In genomic region chr12:113042543-113042942, GRCm38 (mm10) we compare ENCODE assay signal across 16 mouse cellular contexts. TPM values are rescaled to one million over a fixed set of nuclear protein-coding genes. Genes with fewer than 3 reads are reported as not detected.
DNase-seq lines count a peak whose midpoint lies in the region; ATAC-seq and TF ChIP-seq lines count a peak whose summit lies in the region.
"Had no signal": no experiment of that assay in that cellular context is flagged by ENCODE, and none has a peak within 500 bp of the region (broad histone marks: within the 10 kb centered on the region; RNA-seq: fewer than 3 reads in every experiment).

No protein-coding gene starts in this region.

- 84% methylated on average over 2 of the region's 2 CpGs for WGBS in hindbrain, postnatal 0 days
- 95% methylated on average over 2 of the region's 2 CpGs for WGBS in hindbrain, embryonic 12.5 days
- WGBS in liver, postnatal 0 days (ENCODE audit: insufficient replicate concordance), result 54% methylated on average over 2 of the region's 2 CpGs
- 89% methylated on average over 2 of the region's 2 CpGs for WGBS in kidney, adult 2 months

- no peaks in the 10 kb centered on the region for H3K36me3 ChIP-seq in hindbrain, postnatal 0 days (ENCODE audit: insufficient read depth, low read length)
- H3K36me3 ChIP-seq in hindbrain, embryonic 12.5 days, result peaks cover 24% of the 10 kb centered on the region
- peaks cover 8% of the 10 kb centered on the region for H3K36me3 ChIP-seq in liver, postnatal 0 days (replicated peaks; ENCODE audit: insufficient read depth, low read length)
- H3K36me3 ChIP-seq in kidney, adult 2 months (ENCODE audit: control insufficient read depth, insufficient read depth, low read length), result no peaks in the 10 kb centered on the region

- H3K4me3 ChIP-seq in hindbrain, postnatal 0 days (ENCODE audit: low read length), result no peak overlapping the region
- H3K4me3 ChIP-seq in hindbrain, embryonic 12.5 days, result no peak overlapping the region
- H3K4me3 ChIP-seq in liver, postnatal 0 days (ENCODE audit: low read depth, low read length), result no peak overlapping the region
- H3K4me3 ChIP-seq in kidney, adult 2 months (ENCODE audit: insufficient read depth, low read depth, low read length), result no peak overlapping the region
- H3K4me3 ChIP-seq: heart, embryonic 15.5 days; hindbrain, embryonic 13.5 days had no signal

- 0 out of 2 replicates have a peak overlapping the region, but pooled peaks have one; percentile 15 for H3K27ac ChIP-seq in hindbrain, postnatal 0 days
- no peak overlapping the region for H3K27ac ChIP-seq in hindbrain, embryonic 12.5 days
- H3K27ac ChIP-seq in liver, postnatal 0 days (ENCODE audit: low read depth), result peak overlapping the region; percentile 55
- no peak overlapping the region for H3K27ac ChIP-seq in kidney, adult 2 months (ENCODE audit: insufficient read depth, low read depth, low read length)
- H3K27ac ChIP-seq: heart, embryonic 15.5 days had no signal

- H3K4me1 ChIP-seq in hindbrain, postnatal 0 days (ENCODE audit: insufficient read depth, low read length), result peaks cover 17% of the 10 kb centered on the region
- H3K4me1 ChIP-seq in hindbrain, embryonic 12.5 days, result peaks cover 11% of the 10 kb centered on the region
- peaks cover 7% of the 10 kb centered on the region; the same call in 1 of the 2 replicates for H3K4me1 ChIP-seq in liver, postnatal 0 days (ENCODE audit: insufficient read depth)
- no peaks in the 10 kb centered on the region for H3K4me1 ChIP-seq in kidney, adult 2 months (ENCODE audit: control insufficient read depth, insufficient read depth, low read length)

- peak; percentile 90 for TF ChIP-seq EP300 in liver, postnatal 0 days (IDR thresholded peaks at IDR 0.05; ENCODE audit: low read depth)

- no peak for TF ChIP-seq POLR2A in kidney, adult 2 months (IDR thresholded peaks at IDR 0.05; ENCODE audit: low read depth, low read length)

- no peaks in the 10 kb centered on the region for H3K9me3 ChIP-seq in hindbrain, postnatal 0 days (ENCODE audit: low read length)
- H3K9me3 ChIP-seq in hindbrain, embryonic 12.5 days (replicated peaks), result no peaks in the 10 kb centered on the region
- no peaks in the 10 kb centered on the region for H3K9me3 ChIP-seq in liver, postnatal 0 days (ENCODE audit: low read length)
- H3K9me3 ChIP-seq: heart, embryonic 15.5 days; hindbrain, embryonic 13.5 days had no signal

- no peak for ATAC-seq in hindbrain, postnatal 0 days
- no peak for ATAC-seq in hindbrain, embryonic 12.5 days (ENCODE audit: low FRiP score)
- peak; percentile 76 for ATAC-seq in erythroid progenitor cell, adult 5-6 weeks (replicated peaks; ENCODE audit: low FRiP score, poor library complexity, severe bottlenecking)
- ATAC-seq in liver, postnatal 0 days, result peak; percentile 84
- ATAC-seq: intestine, postnatal 0 days had no signal

- no peak overlapping the region for H3K4me2 ChIP-seq in hindbrain, postnatal 0 days (ENCODE audit: low read depth, low read length)
- no peak overlapping the region for H3K4me2 ChIP-seq in hindbrain, embryonic 12.5 days (replicated peaks)
- H3K4me2 ChIP-seq in liver, postnatal 0 days (ENCODE audit: low read depth, low read length), result peak overlapping the region; percentile 19; the same call in 1 of the 2 replicates
- H3K4me2 ChIP-seq: heart, embryonic 15.5 days; hindbrain, embryonic 13.5 days had no signal

- H3K27me3 ChIP-seq in hindbrain, postnatal 0 days (ENCODE audit: insufficient read depth, low read length), result no peaks in the 10 kb centered on the region
- no peaks in the 10 kb centered on the region for H3K27me3 ChIP-seq in hindbrain, embryonic 12.5 days
- no peaks in the 10 kb centered on the region for H3K27me3 ChIP-seq in liver, postnatal 0 days (ENCODE audit: insufficient read depth, low read length)
- H3K27me3 ChIP-seq in kidney, adult 2 months (replicated peaks; ENCODE audit: control insufficient read depth, insufficient read depth, low read length), result no peaks in the 10 kb centered on the region
- H3K27me3 ChIP-seq: heart, embryonic 15.5 days; hindbrain, embryonic 13.5 days had no signal

- no peak for TF ChIP-seq CTCF in hindbrain, postnatal 0 days (IDR thresholded peaks at IDR 0.05; ENCODE audit: low read depth)
- TF ChIP-seq CTCF in liver, postnatal 0 days (IDR thresholded peaks at IDR 0.05; ENCODE audit: low read depth), result no peak
- no peak for TF ChIP-seq CTCF in kidney, adult 2 months (conservative IDR thresholded peaks at IDR 0.05; ENCODE audit: insufficient read depth, insufficient read length, low read depth, low read length)

- no peak overlapping the region for H3K9ac ChIP-seq in hindbrain, postnatal 0 days (replicated peaks; ENCODE audit: low read length)
- H3K9ac ChIP-seq in hindbrain, embryonic 12.5 days, result no peak overlapping the region
- no peak overlapping the region for H3K9ac ChIP-seq in liver, postnatal 0 days (replicated peaks)
- H3K9ac ChIP-seq: forebrain, postnatal 0 days; heart, embryonic 15.5 days; hindbrain, embryonic 13.5 days had no signal

- DNase-seq in hindbrain, postnatal 0 days (ENCODE audit: low spot score), result no peak
- DNase-seq in MEL-GATA-1-ER (ENCODE audit: extremely low read depth, low read depth), result peak; percentile 99
- DNase-seq in liver, postnatal 0 days, result peak; percentile 65
- DNase-seq in right cerebral cortex, postnatal 25 days, result no peak
- no peak for DNase-seq in embryo, embryonic 10.5 days (ENCODE audit: low spot score)
- no peak for DNase-seq in kidney, adult 2 months
- DNase-seq: cerebellum, adult 11-12 months; forebrain, postnatal 0 days; kidney, postnatal 25 days; layer of hippocampus, postnatal 36 days had no signal

RNA-seq across cellular contexts. Expression of gene Pacs2, which starts 28.2 kb away (rescaled TPM):
- 111 and 125 TPM in 2 replicates for total RNA-seq in hindbrain, postnatal 0 days (2014; rRNA removed)
- 20.3 and 20.6 TPM in 2 replicates for polyA plus RNA-seq in hindbrain, postnatal 0 days (2015; fragmentation: Nextera tagmentation; extraction: Ambion mirVana)
- polyA plus RNA-seq in hindbrain, embryonic 12.5 days (2016; fragmentation: Nextera tagmentation; extraction: Ambion mirVana), result 29.2 and 29.4 TPM in 2 replicates
- 68.3 and 88.3 TPM in 2 replicates for total RNA-seq in erythroid progenitor cell, adult 5-6 weeks (2015; ENCODE audit: low replicate concordance)
- 44.9 and 45.7 TPM in 2 replicates for total RNA-seq in erythroid progenitor cell, adult 5-6 weeks (2017; ENCODE audit: low replicate concordance)
- 3.9 and 4.0 TPM in 2 replicates for polyA plus RNA-seq in liver, postnatal 0 days (2015; fragmentation: Nextera tagmentation; extraction: Ambion mirVana)
- polyA plus RNA-seq in kidney, adult 2 months (2012; rRNA removed), result 42.4 and 47.8 TPM in 2 replicates

RNA-seq across cellular contexts. Expression of gene Tex22, which starts 31.8 kb away (rescaled TPM):
- 0.73 and 1.8 TPM in 2 replicates for total RNA-seq in hindbrain, postnatal 0 days (2014; rRNA removed)
- not detected in 2 replicates for polyA plus RNA-seq in hindbrain, postnatal 0 days (2015; fragmentation: Nextera tagmentation; extraction: Ambion mirVana)
- not detected in 2 replicates for polyA plus RNA-seq in hindbrain, embryonic 12.5 days (2016; fragmentation: Nextera tagmentation; extraction: Ambion mirVana)
- total RNA-seq in erythroid progenitor cell, adult 5-6 weeks (2015; ENCODE audit: low replicate concordance), result not detected in 2 replicates
- total RNA-seq in erythroid progenitor cell, adult 5-6 weeks (2017; ENCODE audit: low replicate concordance), result not detected in 2 replicates
- not detected in 2 replicates for polyA plus RNA-seq in liver, postnatal 0 days (2015; fragmentation: Nextera tagmentation; extraction: Ambion mirVana)
- polyA plus RNA-seq in kidney, adult 2 months (2012; rRNA removed), result 0.16 and 0.46 TPM in 2 replicates
- polyA plus RNA-seq: forebrain, postnatal 0 days; heart, embryonic 15.5 days; hindbrain, embryonic 13.5 days; intestine, postnatal 0 days; thymus, postnatal 0 days had no signal

RNA-seq across cellular contexts. Expression of gene Brf1, which starts 42.0 kb away (rescaled TPM):
- total RNA-seq in hindbrain, postnatal 0 days (2014; rRNA removed), result 29.4 and 32.9 TPM in 2 replicates
- 39.0 and 40.8 TPM in 2 replicates for polyA plus RNA-seq in hindbrain, postnatal 0 days (2015; fragmentation: Nextera tagmentation; extraction: Ambion mirVana)
- polyA plus RNA-seq in hindbrain, embryonic 12.5 days (2016; fragmentation: Nextera tagmentation; extraction: Ambion mirVana), result 72.4 and 75.5 TPM in 2 replicates
- total RNA-seq in erythroid progenitor cell, adult 5-6 weeks (2015; ENCODE audit: low replicate concordance), result 55.1 and 57.4 TPM in 2 replicates
- 172 and 200 TPM in 2 replicates for total RNA-seq in erythroid progenitor cell, adult 5-6 weeks (2017; ENCODE audit: low replicate concordance)
- 17.0 and 18.4 TPM in 2 replicates for polyA plus RNA-seq in liver, postnatal 0 days (2015; fragmentation: Nextera tagmentation; extraction: Ambion mirVana)
- 44.8 and 53.0 TPM in 2 replicates for polyA plus RNA-seq in kidney, adult 2 months (2012; rRNA removed)

RNA-seq across cellular contexts. Expression of gene Mta1, which starts 55.5 kb away (rescaled TPM):
- total RNA-seq in hindbrain, postnatal 0 days (2014; rRNA removed), result 57.6 and 65.0 TPM in 2 replicates
- 13.1 and 13.5 TPM in 2 replicates for polyA plus RNA-seq in hindbrain, postnatal 0 days (2015; fragmentation: Nextera tagmentation; extraction: Ambion mirVana)
- polyA plus RNA-seq in hindbrain, embryonic 12.5 days (2016; fragmentation: Nextera tagmentation; extraction: Ambion mirVana), result 16.9 and 18.9 TPM in 2 replicates
- 27.2 and 40.4 TPM in 2 replicates for total RNA-seq in erythroid progenitor cell, adult 5-6 weeks (2015; ENCODE audit: low replicate concordance)
- 17.6 and 21.6 TPM in 2 replicates for total RNA-seq in erythroid progenitor cell, adult 5-6 weeks (2017; ENCODE audit: low replicate concordance)
- polyA plus RNA-seq in liver, postnatal 0 days (2015; fragmentation: Nextera tagmentation; extraction: Ambion mirVana), result 3.6 and 3.9 TPM in 2 replicates
- polyA plus RNA-seq in kidney, adult 2 months (2012; rRNA removed), result 39.0 and 44.4 TPM in 2 replicates

Comparison
In these comparisons a context has a peak if more than half of its experiments do, and no peak if none do; other contexts are left out.
1. H3K27ac ChIP-seq: peak in hindbrain, postnatal 0 days (single experiment) and liver, postnatal 0 days (single experiment); none in hindbrain, embryonic 12.5 days (single experiment) and kidney, adult 2 months (single experiment).
2. ATAC-seq: peak in erythroid progenitor cell, adult 5-6 weeks (single experiment) and liver, postnatal 0 days (single experiment); none in hindbrain, postnatal 0 days (single experiment) and hindbrain, embryonic 12.5 days (single experiment).
3. DNase-seq: peak in MEL-GATA-1-ER (single experiment) and liver, postnatal 0 days (single experiment); none in hindbrain, postnatal 0 days (single experiment), right cerebral cortex, postnatal 25 days (single experiment), embryo, embryonic 10.5 days (single experiment) and kidney, adult 2 months (single experiment).